Mouse (Mus musculus): ENCODE measurements around the gene Ajuba.

The Ajuba gene

DNA sequence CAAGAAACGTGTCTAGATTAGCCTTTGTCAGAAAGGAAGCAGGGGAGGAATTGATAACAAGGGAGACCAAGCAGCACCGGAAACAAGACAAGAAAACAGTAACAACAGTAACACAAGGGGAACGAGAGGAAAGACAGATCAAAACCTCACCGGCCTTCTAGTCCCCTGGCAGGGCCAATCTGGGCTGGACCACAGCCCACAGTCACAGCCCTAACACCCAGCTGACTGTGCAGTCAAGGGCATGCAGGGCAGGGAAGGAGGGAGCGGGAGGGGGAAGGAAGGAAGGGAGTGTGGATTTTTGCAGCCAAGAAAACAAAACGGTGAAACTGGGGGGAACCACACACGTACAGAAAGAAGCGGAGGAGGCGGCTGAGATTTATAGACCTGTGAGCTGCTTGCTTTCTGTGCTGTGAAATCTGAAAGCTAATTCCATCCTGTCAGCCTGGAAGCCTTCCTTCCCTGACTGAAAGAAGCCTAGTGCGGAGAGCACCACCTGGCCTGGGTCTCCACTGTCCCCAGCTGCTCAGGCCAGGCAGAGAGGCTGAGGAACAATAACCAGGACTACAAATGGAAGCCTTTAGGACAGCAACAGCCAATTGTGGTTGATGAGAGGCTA, 15.1 kb upstream of the Ajuba start:
- in situ Hi-C loops (cut with MboI), result no loop called here

DNA sequence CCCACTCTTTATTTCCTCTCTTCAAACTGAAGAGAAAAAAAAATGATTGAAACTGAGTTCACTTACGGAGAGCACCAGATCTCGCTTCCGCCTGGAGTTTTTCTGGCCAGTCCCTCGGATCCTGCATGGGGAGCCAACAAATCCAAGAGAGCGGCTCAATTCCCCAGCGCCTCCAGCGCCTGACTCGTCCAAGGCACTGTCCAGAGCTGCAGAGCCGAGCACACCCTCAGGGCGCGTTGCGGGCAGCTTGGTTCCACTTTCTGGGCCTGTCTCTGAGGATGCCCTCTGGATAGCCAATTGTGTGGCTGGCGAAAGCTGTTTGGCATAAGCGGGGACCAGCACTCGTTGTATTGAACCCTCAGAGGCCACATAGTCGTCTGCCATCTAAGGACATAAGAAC, 13.7 kb upstream of the Ajuba start:
- in situ Hi-C loops (cut with MboI), result no loop called here

DNA sequence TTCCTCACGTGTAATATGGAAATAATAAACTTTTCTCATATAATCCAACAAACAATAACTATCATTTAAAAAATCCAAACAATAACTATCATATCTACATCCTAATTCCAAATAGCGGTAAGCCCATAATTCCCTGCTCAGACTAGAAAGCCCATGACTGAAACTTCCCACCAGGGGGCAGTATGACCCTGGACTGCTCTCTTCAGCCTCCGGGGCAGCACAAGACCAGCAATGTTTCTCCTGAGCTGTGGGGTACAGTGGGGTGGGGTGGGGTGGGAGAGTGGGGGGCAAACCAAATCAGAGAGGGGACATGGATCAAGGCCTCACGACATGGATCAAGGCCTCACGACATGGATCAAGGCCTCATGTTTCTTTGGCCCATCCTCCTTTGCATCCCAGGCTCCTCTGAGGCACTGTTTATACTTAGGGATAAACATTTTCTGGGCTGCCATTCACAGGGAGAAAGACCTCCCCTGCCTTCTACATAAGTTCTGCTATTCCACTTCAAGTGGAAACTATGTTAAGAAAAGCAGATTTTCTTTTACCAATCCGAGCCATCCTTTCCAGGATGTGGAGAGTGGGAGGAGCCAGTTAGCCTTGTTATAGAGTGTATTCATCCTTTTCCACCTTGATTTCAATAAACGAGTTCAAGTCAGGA, 6.5 kb upstream of the Ajuba start:
- in situ Hi-C loops (cut with MboI), result no loop called here

DNA sequence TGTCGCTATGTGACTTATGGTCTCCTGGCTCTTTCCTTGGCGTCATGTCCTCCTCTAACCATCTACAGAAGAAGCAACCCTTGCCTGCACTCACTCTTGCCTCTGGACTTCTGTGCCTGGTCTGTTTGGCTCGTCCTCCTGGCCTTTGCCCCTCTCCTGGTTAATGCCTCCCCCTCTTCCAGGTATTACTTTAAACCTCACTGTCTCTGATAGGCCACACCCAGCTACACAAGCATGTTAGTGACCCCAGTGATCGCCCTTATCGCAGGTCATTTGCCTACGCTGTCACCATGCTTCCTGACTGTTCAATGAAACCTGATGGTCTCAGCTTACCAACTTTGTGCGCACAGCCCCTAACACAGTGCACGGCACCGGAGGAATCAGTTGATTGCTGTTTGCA, 5.2 kb upstream of the Ajuba start:
- in situ Hi-C loops (cut with MboI), result no loop called here

DNA sequence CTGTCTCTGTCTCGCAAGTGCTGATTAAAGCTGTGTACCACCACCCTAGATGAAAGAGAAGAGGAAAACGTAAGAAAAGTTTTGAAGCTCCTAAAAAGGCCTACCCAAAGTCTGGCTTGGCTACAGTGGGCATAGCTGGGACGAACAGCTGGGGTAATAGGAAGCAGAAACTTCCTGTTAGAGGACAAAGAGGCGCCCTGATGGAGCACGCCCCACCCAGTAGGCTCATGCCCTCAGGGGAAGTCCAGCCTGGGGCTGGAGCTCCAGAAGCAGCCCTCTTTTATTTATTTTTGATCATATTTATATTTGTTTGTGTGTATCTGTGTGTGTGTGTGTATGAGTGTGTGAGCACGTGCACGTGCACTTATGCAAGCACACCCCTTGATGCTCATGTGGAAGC, 2.3 kb upstream of the Ajuba start:
- in situ Hi-C loops (cut with MboI), result no loop called here

DNA sequence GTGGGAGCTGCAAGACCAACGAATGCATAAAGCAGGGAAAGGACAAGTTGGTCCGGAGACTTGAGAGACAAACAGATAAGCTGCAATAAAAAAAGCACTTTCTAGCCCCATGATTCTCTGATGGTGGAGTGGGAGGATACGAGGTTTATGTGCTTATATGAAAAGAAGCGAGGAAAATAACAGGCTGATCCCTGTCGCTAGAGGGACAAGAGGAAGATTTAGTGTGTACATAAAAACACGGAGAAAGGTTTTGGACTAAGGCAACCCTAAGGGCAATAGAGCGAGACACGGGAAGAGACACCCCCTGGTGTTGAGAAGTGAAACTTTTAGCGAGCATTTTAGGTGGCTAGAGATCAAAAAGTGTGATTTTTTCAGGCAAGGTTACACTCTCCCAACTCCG, 705 bp upstream of the Ajuba start:
- in situ Hi-C loops (cut with MboI), result no loop called here

DNA sequence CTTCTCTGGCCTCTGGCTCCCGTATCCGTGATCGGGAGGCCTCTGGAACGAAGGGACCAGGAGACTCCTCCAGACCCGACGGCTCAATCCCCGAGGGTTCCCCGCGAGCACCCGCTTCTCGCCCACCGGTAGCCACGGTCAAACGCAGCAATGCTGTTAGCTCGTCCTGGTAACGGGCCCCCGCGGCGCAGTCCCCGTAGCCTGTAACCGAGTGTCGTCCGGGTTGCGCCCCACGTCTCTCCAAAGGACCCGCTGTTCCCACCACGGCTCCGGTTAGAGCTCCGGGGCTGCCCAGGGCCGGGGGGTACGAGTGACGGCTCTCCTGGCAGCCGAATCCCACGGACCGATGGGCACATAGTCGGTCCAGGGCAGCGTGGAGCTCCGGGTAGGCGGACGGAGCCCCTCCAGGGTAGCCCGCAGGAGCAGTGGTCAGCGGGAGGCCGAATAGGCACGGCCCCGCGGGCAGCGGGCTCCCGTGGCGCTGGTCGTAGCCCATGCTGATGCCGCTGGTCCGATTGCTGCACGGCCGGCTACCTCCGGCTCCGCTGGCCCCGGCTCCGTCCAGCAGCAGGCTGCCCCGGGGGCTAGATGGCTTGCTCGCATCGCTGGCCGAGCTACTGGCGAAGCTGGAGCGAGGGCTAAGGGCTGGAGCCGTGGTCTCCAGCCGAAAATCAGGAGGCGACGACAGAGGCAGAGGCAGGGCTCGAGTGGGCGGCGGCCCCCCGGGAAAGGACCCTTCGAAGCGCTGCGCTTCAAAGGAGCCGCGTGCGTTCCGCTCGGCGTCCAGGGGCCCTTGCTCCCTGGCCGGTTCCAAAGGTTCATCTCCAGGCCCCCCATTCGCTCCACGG, 893 bp downstream of the Ajuba start:
- in situ Hi-C loops (cut with MboI), result no loop called here

DNA sequence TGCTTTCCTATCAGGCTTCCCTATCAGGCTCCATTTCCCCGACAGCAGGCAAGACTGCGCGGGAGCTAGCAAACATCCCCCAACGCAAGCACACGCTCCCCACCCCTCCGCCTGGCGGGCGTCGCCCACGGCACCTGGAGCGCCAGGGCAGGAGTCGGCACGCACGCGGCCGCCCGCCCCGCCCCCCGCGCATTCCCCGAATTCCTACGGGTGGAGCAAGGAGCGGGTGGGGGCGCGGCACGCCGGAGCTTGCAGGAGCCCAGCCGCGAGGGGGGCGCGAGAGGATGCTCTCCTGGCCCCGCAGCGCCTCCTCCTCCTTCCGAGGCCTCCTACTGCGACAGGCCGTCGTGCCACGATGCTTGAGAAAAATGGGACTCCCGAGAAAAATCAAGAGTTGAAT, 1.7 kb downstream of the Ajuba start:
- in situ Hi-C loops (cut with MboI), result no loop called here

DNA sequence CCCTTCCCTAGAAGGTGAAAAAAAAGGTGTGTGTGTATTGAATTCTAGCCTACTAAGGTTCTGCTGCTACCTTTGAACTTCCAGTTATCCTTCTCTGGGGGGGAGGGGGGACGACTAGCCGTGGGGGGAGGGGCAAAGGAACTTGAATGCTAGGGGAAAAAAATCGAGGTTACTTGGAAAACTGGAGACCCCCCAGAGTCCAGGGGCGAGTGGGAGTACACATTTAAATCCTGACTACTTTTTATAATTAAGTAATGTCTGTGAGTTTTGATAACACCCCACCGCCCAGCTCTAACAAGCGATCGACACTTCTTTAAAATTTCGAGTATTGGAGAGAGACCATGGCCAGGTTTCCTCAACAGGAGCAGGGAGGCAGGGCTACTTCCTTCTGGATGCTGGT, 2.3 kb downstream of the Ajuba start:
- in situ Hi-C loops (cut with MboI), result no loop called here

DNA sequence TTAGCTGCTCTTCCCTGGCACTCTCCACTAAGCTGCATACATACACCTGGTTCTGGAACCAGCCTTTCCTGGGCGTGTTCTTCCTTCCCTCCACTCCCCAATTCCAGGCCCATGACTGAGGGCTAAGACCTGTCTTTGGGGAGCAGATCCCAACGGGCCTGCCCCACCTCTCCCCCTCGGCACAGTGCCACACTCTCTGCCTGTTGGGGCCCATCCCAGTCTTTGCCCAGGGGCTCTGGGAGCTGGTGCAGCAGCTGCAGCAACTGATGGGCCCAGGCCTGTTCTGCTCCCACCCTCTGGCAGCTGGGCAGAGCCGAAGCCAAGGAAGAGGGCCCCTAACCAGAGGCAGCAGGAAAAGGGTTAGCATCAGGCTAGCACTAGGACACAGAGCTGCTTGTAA, 3.1 kb downstream of the Ajuba start:
- in situ Hi-C loops (cut with MboI), result no loop called here

DNA sequence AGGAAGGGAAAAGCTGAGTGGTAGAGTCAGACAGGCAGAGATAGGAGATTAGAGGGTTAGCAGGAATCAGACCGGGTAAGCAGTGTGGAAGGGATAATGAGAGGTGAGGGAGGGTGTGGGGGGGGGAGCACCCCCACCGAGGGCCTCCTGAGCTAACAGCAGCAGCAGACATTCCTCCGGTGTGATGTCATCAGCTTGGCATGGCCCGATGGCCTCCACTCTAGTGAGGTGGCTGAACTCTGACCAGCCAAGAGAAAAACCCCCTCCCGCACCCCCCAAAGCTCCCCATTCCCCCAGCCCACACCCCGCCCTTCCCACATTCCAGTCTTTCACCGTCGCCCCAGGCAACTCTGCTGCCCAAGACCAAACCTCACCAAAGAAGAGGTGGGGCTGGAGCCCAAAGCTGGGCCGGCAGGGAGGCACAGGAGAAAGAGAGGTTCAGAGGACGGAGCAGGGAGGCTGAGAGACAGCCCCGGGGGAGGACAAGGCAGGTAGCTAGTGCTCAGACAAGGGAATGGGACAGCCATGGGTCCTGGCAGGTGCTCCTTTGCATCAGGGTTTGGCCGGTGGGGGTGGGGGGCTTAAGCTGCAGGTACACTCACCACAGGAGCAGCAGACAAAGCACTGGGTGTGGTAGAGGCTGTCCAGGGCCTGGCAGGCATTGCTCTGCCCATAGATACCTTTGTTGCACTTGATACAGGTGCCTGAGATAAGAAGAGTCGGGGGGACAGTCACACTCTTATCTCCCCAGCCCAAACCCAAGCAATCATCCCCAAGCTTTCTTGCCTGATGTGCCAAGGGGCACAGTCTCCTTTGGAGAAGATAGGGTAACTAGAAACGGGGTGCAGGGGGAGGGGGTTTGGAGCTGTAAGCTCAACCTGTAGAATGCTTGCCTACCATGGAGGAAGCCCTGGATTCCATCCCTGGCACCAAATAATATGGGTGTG, 4.3 kb downstream of the Ajuba start:
- in situ Hi-C loops (cut with MboI), result no loop called here

DNA sequence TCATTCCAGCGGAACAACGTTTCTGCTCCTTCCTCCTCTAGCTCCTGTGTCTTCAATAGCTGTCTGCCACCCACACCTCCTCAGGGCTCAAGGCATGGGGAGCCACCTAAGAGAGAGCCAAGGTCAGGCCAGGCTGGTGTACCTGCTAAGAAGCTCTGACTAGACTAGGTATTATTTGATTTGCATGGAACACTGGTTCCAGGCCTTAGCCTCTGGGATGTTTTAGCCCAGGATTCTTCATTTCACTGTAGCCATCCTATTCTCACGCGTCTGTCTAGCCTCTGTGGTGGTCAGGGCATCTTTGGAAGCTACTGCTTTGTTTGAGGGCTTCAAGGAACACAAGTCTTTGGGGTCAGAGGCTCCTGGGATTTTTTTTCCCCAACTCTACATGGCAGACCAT, 5.2 kb downstream of the Ajuba start:
- in situ Hi-C loops (cut with MboI), result no loop called here

DNA sequence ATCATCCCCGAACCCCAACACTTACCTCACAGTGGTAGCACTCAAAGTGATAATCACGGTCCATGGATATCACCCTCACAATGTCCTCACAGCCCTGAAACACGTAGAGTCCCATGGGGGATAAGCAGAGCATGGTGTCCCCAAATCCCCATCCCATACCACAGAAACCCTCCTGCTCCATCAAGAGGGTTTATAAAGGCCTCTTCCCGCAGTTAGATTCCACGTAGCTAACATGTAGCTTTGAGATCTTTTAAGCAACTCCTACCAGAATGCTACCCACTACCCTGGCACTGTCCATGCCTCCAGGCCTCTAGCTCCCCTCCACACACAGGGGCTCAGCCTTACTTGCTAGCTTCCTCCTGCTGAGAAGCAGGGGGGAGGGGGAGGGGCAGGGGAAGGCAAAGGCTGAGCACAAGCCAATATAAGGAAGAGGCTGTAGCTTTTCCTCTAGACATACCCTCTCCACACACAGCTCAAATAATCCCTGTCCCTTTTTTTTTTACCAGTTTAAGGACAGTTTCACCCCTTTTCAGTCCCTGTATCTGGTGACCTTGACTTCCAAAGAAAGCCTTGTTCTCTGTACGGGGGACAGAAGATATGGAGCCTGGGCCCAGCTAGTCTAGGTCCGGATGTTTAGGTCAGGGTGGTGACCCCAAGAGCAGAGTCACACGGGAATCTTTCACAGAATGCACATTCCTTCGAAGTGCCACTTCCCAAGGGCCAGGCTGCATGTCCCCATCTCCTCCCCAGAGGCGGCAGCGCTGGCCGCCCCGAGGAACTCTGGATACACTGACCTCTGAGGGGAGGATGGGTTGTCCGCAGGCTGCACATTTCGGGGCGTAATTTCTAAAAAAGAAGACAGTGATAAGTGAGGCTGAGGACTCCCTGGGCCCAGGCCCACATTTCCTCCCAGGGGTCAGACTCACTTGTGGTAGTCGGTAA, 7.6 kb downstream of the Ajuba start:
- in situ Hi-C loops (cut with MboI), result no loop called here

DNA sequence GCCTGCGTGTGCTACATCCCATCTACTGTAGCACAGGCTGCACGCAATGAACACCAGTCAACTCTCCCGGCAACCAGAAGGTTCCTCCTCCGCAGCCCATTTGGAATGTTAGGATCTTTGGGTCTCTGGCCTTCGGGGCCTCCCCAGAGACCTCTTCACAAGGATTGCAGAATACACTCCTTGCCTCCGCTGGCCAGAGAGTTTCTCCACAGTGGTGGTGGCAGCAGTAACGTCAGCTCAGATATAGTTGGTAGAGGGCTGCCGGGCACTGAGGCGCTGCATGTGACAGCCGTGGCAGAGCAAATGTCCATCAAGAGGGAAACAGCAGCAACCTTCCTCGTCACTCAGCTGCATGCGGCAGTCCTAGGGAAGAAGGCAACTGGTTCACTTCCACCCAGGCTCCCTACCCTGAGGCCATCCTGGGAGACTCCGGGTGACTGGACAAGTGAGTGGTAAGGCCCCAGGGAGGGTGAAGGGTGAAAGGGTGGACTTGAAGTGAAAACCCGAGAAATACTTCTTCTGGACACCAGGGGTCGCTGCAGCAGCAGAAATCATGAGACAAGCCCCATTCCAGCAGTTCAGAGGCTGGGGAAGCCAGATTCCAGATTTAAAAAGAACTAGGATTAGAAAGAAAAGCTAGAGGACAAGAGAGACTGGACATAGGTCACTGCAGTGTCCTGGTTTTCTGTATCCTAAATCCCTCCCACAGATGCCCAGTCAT, 8.5 kb downstream of the Ajuba start:
- in situ Hi-C loops (cut with MboI), result no loop called here

DNA sequence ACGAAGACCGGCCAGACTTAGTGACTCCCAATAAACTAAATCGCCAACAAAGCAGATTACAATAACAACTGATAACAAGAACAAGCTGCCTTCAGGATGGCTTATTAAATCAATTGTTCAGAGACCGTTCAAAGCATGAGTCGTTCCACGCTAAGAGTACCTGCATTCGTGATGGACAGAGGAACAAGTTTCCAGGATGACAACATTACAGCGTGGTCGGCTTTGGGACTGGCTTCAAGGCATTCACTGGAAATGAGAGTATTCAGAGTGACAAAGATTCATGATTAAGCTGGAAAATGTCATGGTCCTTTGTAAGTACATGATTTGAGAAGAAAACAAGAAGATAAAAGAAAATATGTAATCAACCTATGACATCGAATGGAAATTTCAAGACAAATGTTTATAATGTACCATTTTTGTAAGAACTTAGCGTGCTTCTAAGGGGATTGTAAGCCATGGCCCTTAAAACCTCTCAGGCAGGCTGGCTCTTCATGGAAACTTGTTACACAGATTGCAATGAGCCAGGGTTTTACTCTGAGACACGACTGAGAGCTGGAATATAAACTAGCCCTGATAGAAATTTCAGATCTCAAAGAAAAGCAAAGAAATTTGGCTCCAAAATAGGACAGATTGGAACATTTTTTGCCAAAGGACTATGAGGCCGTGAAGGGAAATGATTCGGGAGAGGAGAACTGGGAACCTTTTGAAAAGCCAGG, 16.7 kb downstream of the Ajuba start:
- in situ Hi-C loops (cut with MboI), result no loop called here

DNA sequence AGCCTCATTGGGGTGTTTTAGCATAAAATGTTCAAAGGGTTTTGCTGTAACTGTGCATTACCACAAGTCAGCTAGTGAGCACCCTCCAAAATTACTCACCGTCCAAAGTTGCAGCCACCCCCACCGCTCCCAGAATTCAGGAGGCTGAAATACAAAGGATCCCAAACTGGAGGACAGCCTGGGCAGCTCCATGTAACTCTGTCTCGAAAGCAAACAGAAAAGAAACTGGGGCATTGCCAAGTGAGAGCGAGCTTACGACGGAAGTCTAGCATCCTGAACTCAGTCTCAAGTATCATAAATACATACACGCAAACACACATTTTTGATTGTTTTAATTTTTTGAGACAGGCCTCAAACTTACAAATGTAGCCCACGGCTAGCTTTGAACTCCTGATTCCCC, 20.0 kb downstream of the Ajuba start:
- in situ Hi-C loops (cut with MboI), result no loop called here

DNA sequence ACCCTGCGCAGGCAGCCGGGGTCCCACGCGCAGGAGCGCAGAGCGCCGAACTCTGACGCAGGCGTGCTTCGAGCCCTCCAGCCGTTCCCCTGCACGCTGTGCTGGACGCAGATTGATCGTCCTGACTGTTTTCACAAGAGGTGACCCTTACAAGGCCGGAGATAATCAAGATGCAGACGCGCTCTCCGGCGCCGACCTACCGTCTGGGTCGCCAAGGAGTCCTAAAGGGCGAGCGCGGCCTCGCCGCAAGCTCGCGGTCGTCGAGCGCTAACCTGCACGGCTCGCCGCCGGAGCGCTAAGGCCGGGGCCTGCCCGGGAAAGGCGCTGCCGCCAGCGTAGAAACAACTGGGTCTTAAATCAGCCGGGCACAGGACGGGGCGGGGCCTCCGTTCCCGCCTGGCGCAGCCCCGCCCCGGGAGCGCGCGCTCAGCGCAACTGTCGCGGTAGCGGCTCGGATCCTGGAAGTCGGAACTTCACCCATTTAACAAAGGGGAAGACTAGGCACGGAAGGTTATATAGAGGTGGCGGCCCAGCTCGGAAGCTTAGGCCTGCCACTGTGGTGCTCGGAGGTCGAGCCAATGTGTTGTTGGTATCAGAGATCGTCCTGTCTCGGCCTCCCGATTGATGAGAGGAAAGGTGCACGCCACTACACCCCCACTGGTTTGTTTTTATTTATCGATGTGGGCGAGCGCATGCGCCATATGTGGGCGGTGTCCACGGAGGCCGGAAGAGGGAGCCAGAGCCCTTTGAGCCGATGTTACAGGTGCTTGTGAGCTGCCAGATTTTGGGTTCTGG, 23.2 kb downstream of the Ajuba start, which contains the start of gene Haus4:
Gene Haus4 (minus strand): TSS at position 642 of the 795 bp plus-strand sequence.
- in situ Hi-C loops (cut with MboI), result no loop called here

DNA sequence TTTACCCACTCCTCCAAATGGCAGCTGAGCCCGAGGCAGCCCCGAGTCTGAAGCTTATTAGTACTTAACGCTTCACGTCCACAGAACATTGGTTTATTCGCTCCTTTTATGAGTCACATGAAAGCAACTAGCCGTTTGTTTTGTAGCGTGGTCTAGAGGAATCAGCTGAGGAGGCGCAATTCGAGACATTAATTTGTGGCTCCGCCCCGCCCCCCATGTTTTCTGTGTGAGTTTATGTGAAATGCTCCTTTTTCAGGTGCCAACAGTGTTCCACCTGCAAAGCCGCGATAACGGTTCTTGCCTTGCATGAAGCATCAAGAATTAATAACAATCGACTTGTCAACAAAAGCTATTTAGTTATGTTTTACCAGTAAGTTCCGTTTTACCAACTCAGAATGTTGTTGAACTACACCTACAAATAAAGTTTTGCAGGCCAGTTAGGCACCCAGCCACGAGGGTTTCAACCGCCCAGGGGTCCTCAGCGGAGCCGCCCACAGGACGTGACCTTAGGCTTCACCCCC, 23.8 kb downstream of the Ajuba start:
- in situ Hi-C loops (cut with MboI), result no loop called here

Data from mature B cell (primary cell).